ENCODE assay signal across 18 mouse cellular contexts in the genomic region with DNA sequence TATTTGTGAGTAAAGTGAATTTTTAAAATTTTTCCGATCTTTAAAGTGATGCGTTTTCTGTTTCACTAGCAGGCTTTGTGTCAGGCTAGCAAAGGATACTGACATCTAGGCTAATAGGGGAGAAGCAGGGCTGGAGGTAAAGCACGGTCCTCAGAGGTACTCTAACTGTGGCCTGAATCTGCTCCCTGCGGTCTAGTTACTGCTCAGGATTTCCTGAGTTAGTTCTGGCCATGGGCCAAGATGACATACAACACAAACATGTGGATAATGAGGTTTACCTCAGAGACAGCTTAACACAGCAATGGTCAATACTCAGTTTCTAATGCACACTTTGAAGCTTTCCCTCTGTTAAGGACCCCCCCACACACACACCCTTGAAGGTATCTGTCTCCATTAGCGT.
"Had no signal": no experiment of that assay in that cellular context is flagged by ENCODE, and none has a peak within 500 bp of the region (broad histone marks: within the 10 kb centered on the region; RNA-seq: fewer than 3 reads in every experiment).

No protein-coding gene starts in this region.

- H3K36me3 ChIP-seq: liver, embryonic 13.5 days; midbrain, embryonic 10.5 days; midbrain, embryonic 15.5 days; neural tube, embryonic 12.5 days; neural tube, embryonic 15.5 days; stomach, embryonic 15.5 days had no signal

- H3K4me3 ChIP-seq: liver, embryonic 13.5 days; megakaryocyte, embryonic 14.5 days; midbrain, embryonic 10.5 days; midbrain, embryonic 15.5 days; neural tube, embryonic 12.5 days; neural tube, embryonic 15.5 days; stomach, embryonic 15.5 days had no signal

- H3K27me3 ChIP-seq: liver, embryonic 13.5 days; megakaryocyte, embryonic 14.5 days; midbrain, embryonic 15.5 days; neural tube, embryonic 12.5 days; neural tube, embryonic 15.5 days; stomach, embryonic 15.5 days had no signal

- DNase-seq: kidney, adult 2 months; kidney, postnatal 10 days; kidney, postnatal 36 days; liver, embryonic 13.5 days; lung, adult 2 months; lung, postnatal 36 days; right cerebral cortex, adult 18-20 months; right cerebral cortex, postnatal 14 days; right cerebral cortex, postnatal 4 days; thymus, postnatal 25 days had no signal

- H3K27ac ChIP-seq: liver, embryonic 13.5 days; midbrain, embryonic 10.5 days; midbrain, embryonic 15.5 days; neural tube, embryonic 12.5 days; neural tube, embryonic 15.5 days; stomach, embryonic 15.5 days had no signal

- ATAC-seq: intestine, postnatal 0 days; lung, postnatal 0 days; midbrain, embryonic 15.5 days had no signal

- H3K9me3 ChIP-seq: liver, embryonic 13.5 days; midbrain, embryonic 10.5 days; midbrain, embryonic 15.5 days; neural tube, embryonic 12.5 days; neural tube, embryonic 15.5 days; stomach, embryonic 15.5 days had no signal

- H3K4me2 ChIP-seq: liver, embryonic 13.5 days; midbrain, embryonic 15.5 days; neural tube, embryonic 12.5 days; neural tube, embryonic 15.5 days; stomach, embryonic 15.5 days had no signal

- H3K4me1 ChIP-seq: liver, embryonic 13.5 days; megakaryocyte, embryonic 14.5 days; midbrain, embryonic 10.5 days; midbrain, embryonic 15.5 days; neural tube, embryonic 12.5 days; neural tube, embryonic 15.5 days; stomach, embryonic 15.5 days had no signal

- H3K9ac ChIP-seq: liver, embryonic 13.5 days; midbrain, embryonic 15.5 days; neural tube, embryonic 12.5 days; neural tube, embryonic 15.5 days; stomach, embryonic 15.5 days had no signal
